Mouse (Mus musculus): ENCODE results near the gene Copz2. TPM values are rescaled to one million over a fixed set of nuclear protein-coding genes. Genes with fewer than 3 reads are reported as not detected.

Gene Copz2
- 21.7 and 23.8 TPM in 2 replicates for polyA plus RNA-seq (2012; rRNA removed)

DNA sequence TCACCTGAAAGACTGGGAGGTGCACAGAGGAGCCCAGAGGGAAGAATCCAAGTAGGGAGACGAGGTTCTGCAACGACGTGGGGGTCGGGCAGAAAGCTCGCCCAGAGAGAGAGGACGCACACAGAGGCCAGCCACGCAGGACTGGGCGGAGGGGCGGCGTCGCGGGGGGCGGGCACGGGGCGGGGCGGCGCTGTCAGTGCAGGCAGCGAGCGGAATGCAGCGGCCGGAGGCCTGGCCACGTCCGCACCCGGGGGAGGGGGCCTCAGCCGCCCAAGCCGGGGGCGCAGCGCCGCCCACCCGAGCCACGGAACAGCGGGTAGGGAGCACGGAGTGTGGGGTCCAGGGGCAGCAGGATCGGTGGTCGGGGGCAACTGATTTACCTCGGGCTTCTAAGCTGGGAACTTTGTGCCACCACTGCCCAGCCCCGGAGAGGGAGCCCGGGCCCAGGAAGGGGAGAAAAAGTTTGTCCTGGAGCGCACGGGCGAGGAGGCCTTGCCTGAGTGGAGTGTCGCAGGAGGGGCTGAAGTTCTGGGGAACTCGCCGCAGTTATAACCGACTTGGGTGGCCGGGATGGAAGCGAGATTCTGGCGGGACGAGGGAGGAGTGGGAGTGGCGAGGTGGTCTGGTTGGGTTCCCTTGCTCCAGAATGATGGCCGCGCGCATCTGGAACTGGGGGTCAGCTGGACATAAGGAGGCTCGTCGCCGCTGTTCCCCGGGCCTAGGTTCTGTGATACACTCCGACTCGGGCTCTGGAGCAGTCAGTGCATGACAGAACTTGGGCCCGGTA lies at the start of gene Copz2:
Gene Copz2, plus strand, starts transcription at position 190 of the 787 bp plus-strand sequence.

GRCm38 (mm10) chr11:96829813-96830538 lies 19.7 kb upstream of the Copz2 start, which contains the start of gene Nfe2l1:
Nfe2l1 (minus strand) TSS chr11:96829968.

Other genes with a start within 250 kb of the Copz2 start
- gene Snx11, start 72.3 kb upstream of the Copz2 start, polyA plus RNA-seq (2012; rRNA removed) = 6.7 and 8.0 TPM in 2 replicates
- 19.5 TPM in 2 replicates for gene Cbx1, start 60.7 kb upstream of the Copz2 start, polyA plus RNA-seq (2012; rRNA removed)
- 20.4 and 22.6 TPM in 2 replicates for gene Nfe2l1, start 19.9 kb upstream of the Copz2 start, polyA plus RNA-seq (2012; rRNA removed)
- 26.9 and 29.8 TPM in 2 replicates for gene Cdk5rap3, start 66.6 kb downstream of the Copz2 start, polyA plus RNA-seq (2012; rRNA removed)
- gene Prr15l, start 78.2 kb downstream of the Copz2 start, polyA plus RNA-seq (2012; rRNA removed) = 2.3 and 4.5 TPM in 2 replicates
- gene Pnpo, start 94.1 kb downstream of the Copz2 start, polyA plus RNA-seq (2012; rRNA removed) = 166 and 170 TPM in 2 replicates
- 3.7 and 4.7 TPM in 2 replicates for gene Sp2, start 133.1 kb downstream of the Copz2 start, polyA plus RNA-seq (2012; rRNA removed)
- gene Sp6, start 163.5 kb downstream of the Copz2 start, polyA plus RNA-seq (2012; rRNA removed) = 0.08 and 0.10 TPM in 2 replicates
- 10.3 and 10.8 TPM in 2 replicates for gene Scrn2, start 180.1 kb downstream of the Copz2 start, polyA plus RNA-seq (2012; rRNA removed)
- 0.25 and 0.51 TPM in 2 replicates for gene Lrrc46, start 191.5 kb downstream of the Copz2 start, polyA plus RNA-seq (2012; rRNA removed)
- 32.0 and 32.1 TPM in 2 replicates for gene Mrpl10, start 191.7 kb downstream of the Copz2 start, polyA plus RNA-seq (2012; rRNA removed)
- gene Osbpl7, start 200.8 kb downstream of the Copz2 start, polyA plus RNA-seq (2012; rRNA removed) = 2.2 and 2.6 TPM in 2 replicates